ENCODE assay signal across 17 mouse cellular contexts in genomic region chr11:114072644-114073043, GRCm38 (mm10). TPM values are rescaled to one million over a fixed set of nuclear protein-coding genes. Genes with fewer than 3 reads are reported as not detected.
DNase-seq lines count a peak whose midpoint lies in the region; ATAC-seq and TF ChIP-seq lines count a peak whose summit lies in the region.
"Had no signal": no experiment of that assay in that cellular context is flagged by ENCODE, and none has a peak within 500 bp of the region (broad histone marks: within the 10 kb centered on the region; RNA-seq: fewer than 3 reads in every experiment).

No protein-coding gene starts in this region.

- H3K27me3 ChIP-seq in heart, embryonic 13.5 days (replicated peaks), result peaks cover 24% of the 10 kb centered on the region
- peaks cover 26% of the 10 kb centered on the region for H3K27me3 ChIP-seq in heart, embryonic 10.5 days (ENCODE audit: insufficient read depth, poor library complexity, severe bottlenecking)
- peaks cover 1% of the 10 kb centered on the region; the same call in 1 of the 2 replicates for H3K27me3 ChIP-seq in spleen, adult 2 months (ENCODE audit: control insufficient read depth, insufficient read depth, low read length)
- H3K27me3 ChIP-seq in liver, embryonic 12.5 days (replicated peaks), result peaks cover 33% of the 10 kb centered on the region
- no peaks in the 10 kb centered on the region for H3K27me3 ChIP-seq in splenic B cell, adult 2 months (ENCODE audit: control insufficient read depth, insufficient read depth, low read length, poor library complexity, severe bottlenecking)

- H3K9me3 ChIP-seq in heart, embryonic 13.5 days, result 0 out of 2 replicates have a peak, but pooled peaks cover 11% of the 10 kb centered on the region
- H3K9me3 ChIP-seq in heart, embryonic 10.5 days, result no peaks in the 10 kb centered on the region
- H3K9me3 ChIP-seq in liver, embryonic 12.5 days (replicated peaks), result no peaks in the 10 kb centered on the region
- H3K9me3 ChIP-seq: lung, embryonic 15.5 days had no signal

- WGBS in heart, embryonic 13.5 days, result 63% methylated on average over 10 of the region's 10 CpGs
- WGBS in heart, embryonic 10.5 days, result 70% methylated on average over 10 of the region's 10 CpGs
- WGBS in spleen, adult 2 months, result 74% methylated on average over 10 of the region's 10 CpGs
- WGBS in liver, embryonic 12.5 days (ENCODE audit: insufficient replicate concordance), result 54% methylated on average over 10 of the region's 10 CpGs

- DNase-seq in heart, embryonic 10.5 days (ENCODE audit: low spot score), result no peak
- DNase-seq in spleen, adult 2 months (ENCODE audit: low read depth in 1 of 2, low spot score in 2 of 2), result no peak
- no peak for DNase-seq in spleen, postnatal 4 days (ENCODE audit: low spot score in 2 of 2)
- peak; percentile 15 for DNase-seq in splenic B cell, adult 2 months (ENCODE audit: low read depth, low spot score)
- no peak for DNase-seq in ovary, postnatal 36 days (ENCODE audit: low spot score)
- DNase-seq: kidney, adult 11 months had no signal

- no peak overlapping the region for H3K9ac ChIP-seq in heart, embryonic 13.5 days
- no peak overlapping the region for H3K9ac ChIP-seq in liver, embryonic 12.5 days
- H3K9ac ChIP-seq: embryonic facial prominence, embryonic 13.5 days; limb, embryonic 13.5 days; lung, embryonic 15.5 days; midbrain, embryonic 13.5 days; neural tube, embryonic 13.5 days had no signal

- no peak for ATAC-seq in heart, embryonic 13.5 days (ENCODE audit: extremely low read depth, insufficient number of reproducible peaks, low FRiP score, low TSS enrichment)
- ATAC-seq in liver, embryonic 12.5 days, result no peak
- ATAC-seq: activated CD4-positive, CD25-positive, alpha-beta regulatory T cell, adult 4 months; hindbrain, postnatal 0 days; midbrain, embryonic 13.5 days had no signal

- H3K27ac ChIP-seq in heart, embryonic 13.5 days (replicated peaks), result no peak overlapping the region
- no peak overlapping the region for H3K27ac ChIP-seq in heart, embryonic 10.5 days
- H3K27ac ChIP-seq in spleen, adult 2 months (ENCODE audit: insufficient read depth, low read length), result no peak overlapping the region
- H3K27ac ChIP-seq in liver, embryonic 12.5 days, result no peak overlapping the region
- H3K27ac ChIP-seq: embryonic facial prominence, embryonic 13.5 days; hindbrain, postnatal 0 days; kidney, postnatal 0 days; limb, embryonic 13.5 days; lung, embryonic 15.5 days; midbrain, embryonic 13.5 days; neural tube, embryonic 13.5 days had no signal

- peaks cover 10% of the 10 kb centered on the region; the same call in 1 of the 2 replicates for H3K4me1 ChIP-seq in heart, embryonic 13.5 days
- H3K4me1 ChIP-seq in heart, embryonic 10.5 days, result peaks cover 15% of the 10 kb centered on the region
- no peaks in the 10 kb centered on the region; the same call in 1 of the 2 replicates for H3K4me1 ChIP-seq in spleen, adult 2 months (ENCODE audit: control insufficient read depth, insufficient read depth, insufficient read length)
- H3K4me1 ChIP-seq in liver, embryonic 12.5 days, result no peaks in the 10 kb centered on the region

- no peak overlapping the region for H3K4me3 ChIP-seq in heart, embryonic 13.5 days
- H3K4me3 ChIP-seq in heart, embryonic 10.5 days, result no peak overlapping the region
- peak overlapping the region; percentile 36 for H3K4me3 ChIP-seq in spleen, adult 2 months (ENCODE audit: extremely low read depth, insufficient read depth, insufficient read length)
- H3K4me3 ChIP-seq in liver, embryonic 12.5 days, result no peak overlapping the region; the same call in 1 of the 2 replicates
- H3K4me3 ChIP-seq: embryonic facial prominence, embryonic 13.5 days; limb, embryonic 13.5 days; lung, embryonic 15.5 days; midbrain, embryonic 13.5 days; neural tube, embryonic 13.5 days had no signal

- no peaks in the 10 kb centered on the region for H3K36me3 ChIP-seq in heart, embryonic 13.5 days
- no peaks in the 10 kb centered on the region for H3K36me3 ChIP-seq in heart, embryonic 10.5 days
- no peaks in the 10 kb centered on the region for H3K36me3 ChIP-seq in spleen, adult 2 months (ENCODE audit: control insufficient read depth, insufficient read depth, low read length)
- H3K36me3 ChIP-seq in liver, embryonic 12.5 days, result no peaks in the 10 kb centered on the region
- H3K36me3 ChIP-seq in splenic B cell, adult 2 months (ENCODE audit: control insufficient read depth, insufficient read depth, low read length, poor library complexity, severe bottlenecking), result no peaks in the 10 kb centered on the region
- H3K36me3 ChIP-seq: embryonic facial prominence, embryonic 13.5 days; G1E; limb, embryonic 13.5 days; lung, embryonic 15.5 days; midbrain, embryonic 13.5 days; neural tube, embryonic 13.5 days had no signal

- TF ChIP-seq POLR2A in spleen, adult 2 months (IDR thresholded peaks at IDR 0.05; ENCODE audit: low read depth, low read length), result no peak

- H3K4me2 ChIP-seq in heart, embryonic 13.5 days, result peak overlapping the region; percentile 44
- peak overlapping the region; percentile 25 for H3K4me2 ChIP-seq in liver, embryonic 12.5 days
- H3K4me2 ChIP-seq: embryonic facial prominence, embryonic 13.5 days; lung, embryonic 15.5 days; midbrain, embryonic 13.5 days; neural tube, embryonic 13.5 days had no signal

- no peak for TF ChIP-seq CTCF in spleen, adult 2 months (IDR thresholded peaks at IDR 0.05; ENCODE audit: extremely low read depth, insufficient read depth, insufficient read length, insufficient replicate concordance)

RNA-seq across cellular contexts. Expression of gene Sdk2, which starts 5.8 kb away (rescaled TPM):
- 1.9 and 2.5 TPM in 2 replicates for polyA plus RNA-seq in heart, embryonic 13.5 days (2015; fragmentation: Nextera tagmentation; extraction: Ambion mirVana)
- 2.4 and 4.1 TPM in 2 replicates for polyA plus RNA-seq in heart, embryonic 10.5 days (2016; fragmentation: Nextera tagmentation; extraction: Ambion mirVana)
- 3.0 and 4.1 TPM in 2 replicates for polyA plus RNA-seq in spleen, adult 2 months (2012; rRNA removed)
- polyA plus RNA-seq in liver, embryonic 12.5 days (2016; fragmentation: Nextera tagmentation; extraction: Ambion mirVana), result 1.1 TPM in 2 replicates
- polyA plus RNA-seq: activated CD4-positive, CD25-positive, alpha-beta regulatory T cell, adult 4 months; G1E had no signal
